Mouse (Mus musculus): ENCODE results near the gene Camk2g. TPM values are rescaled to one million over a fixed set of nuclear protein-coding genes. Genes with fewer than 3 reads are reported as not detected.

Gene Camk2g
- polyA plus RNA-seq, 1 experiment from 2014 or later: 36.5 TPM

DNA sequence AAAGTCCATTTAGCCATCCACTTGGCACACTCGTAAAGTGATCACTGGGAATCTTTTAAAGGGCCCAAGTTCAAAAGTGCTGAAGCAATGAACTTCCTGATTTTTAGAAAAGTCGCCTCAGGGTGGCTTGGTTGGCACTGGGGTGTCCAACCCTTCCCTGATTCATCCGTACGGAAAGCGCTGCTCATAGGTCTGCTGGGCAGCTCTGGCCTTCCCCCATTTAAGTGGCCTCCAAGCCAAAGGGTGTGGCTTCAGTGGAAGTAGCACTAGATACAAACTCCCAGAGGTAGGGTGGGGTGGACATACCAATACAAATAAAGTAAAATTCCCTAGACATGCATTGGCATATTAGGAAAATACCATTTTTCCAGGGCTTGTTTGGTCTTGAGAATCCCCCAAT, 33.6 kb upstream of the Camk2g start:
- ATAC-seq (replicated peaks; ENCODE audit: low FRiP score, low read depth) (no peak), DNase-seq (ENCODE audit: low spot score) (no peak)
- H3K27ac ChIP-seq: no peak overlapping the region
- H3K9ac ChIP-seq (ENCODE audit: low read depth, low read length): no peak overlapping the region
- TF ChIP-seq CTCF (IDR thresholded peaks at IDR 0.05; ENCODE audit: low read depth): no peak
- H3K36me3 ChIP-seq (ENCODE audit: insufficient read depth, low read length): no peaks in the 10 kb centered on the region
- H3K9me3 ChIP-seq (replicated peaks; ENCODE audit: low read length): no peaks in the 10 kb centered on the region
- no peak overlapping the region for H3K4me2 ChIP-seq (ENCODE audit: low read length)
- H3K4me3 ChIP-seq (replicated peaks; ENCODE audit: low read depth, low read length): no peak overlapping the region
- 88% methylated on average over 5 of the region's 5 CpGs for WGBS
- H3K27me3 ChIP-seq (ENCODE audit: insufficient read depth, low read length): no peaks in the 10 kb centered on the region
- peaks cover 8% of the 10 kb centered on the region; the same call in 1 of the 2 replicates for H3K4me1 ChIP-seq (replicated peaks; ENCODE audit: insufficient read depth, low read length)

DNA sequence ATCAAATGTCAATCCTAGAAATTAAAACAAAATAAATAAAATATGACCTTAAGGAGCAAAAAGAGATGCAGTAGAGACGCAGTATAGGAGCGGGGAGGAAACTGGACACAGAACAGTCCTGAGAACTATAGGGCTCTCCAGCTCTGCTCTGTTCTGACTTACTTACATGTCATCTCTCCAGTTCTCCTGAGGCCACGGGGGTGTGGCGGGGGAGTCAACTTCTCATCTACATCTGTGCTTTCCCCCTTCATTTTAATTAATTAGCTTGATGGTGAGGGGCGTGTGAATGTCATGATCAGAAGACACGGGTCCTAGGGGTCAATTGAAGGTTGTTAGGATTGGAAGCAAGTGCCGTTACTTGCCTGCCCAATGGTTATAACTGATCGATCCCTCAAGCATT, 33.2 kb upstream of the Camk2g start:
- ATAC-seq (replicated peaks; ENCODE audit: low FRiP score, low read depth): no peak
- 65% methylated on average over 8 of the region's 8 CpGs for WGBS

DNA sequence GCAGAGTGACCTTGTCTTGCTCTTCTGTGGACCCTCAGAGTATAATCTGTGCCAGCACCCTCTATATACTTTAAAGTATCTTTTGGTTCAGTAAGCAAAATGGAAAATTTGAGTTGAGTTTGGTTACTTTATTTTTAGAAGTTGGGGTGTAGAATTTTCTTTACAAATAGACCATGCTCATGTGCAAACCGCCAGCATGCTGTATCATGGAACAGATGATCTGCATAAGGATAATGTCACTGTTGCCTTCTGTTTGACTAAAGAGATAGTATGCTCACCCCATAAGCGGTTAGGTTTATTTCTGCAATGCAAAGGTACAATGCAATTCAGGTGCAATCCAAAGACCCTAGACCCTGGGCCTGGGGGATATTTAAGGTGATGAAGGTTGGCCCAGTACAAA, 31.6 kb upstream of the Camk2g start:
- WGBS: 93% methylated on average over 2 of the region's 2 CpGs
- no peak for DNase-seq (ENCODE audit: low spot score)

More for the DNA sequence above, 33.2 kb upstream of the Camk2g start:
- no peak overlapping the region for H3K9ac ChIP-seq (ENCODE audit: low read depth, low read length)
- no peak overlapping the region for H3K4me3 ChIP-seq (replicated peaks; ENCODE audit: low read depth, low read length)
- TF ChIP-seq CTCF (IDR thresholded peaks at IDR 0.05; ENCODE audit: low read depth): no peak
- peaks cover 8% of the 10 kb centered on the region; the same call in 1 of the 2 replicates for H3K4me1 ChIP-seq (replicated peaks; ENCODE audit: insufficient read depth, low read length)
- H3K4me2 ChIP-seq (ENCODE audit: low read length): no peak overlapping the region
- no peak overlapping the region for H3K27ac ChIP-seq
- no peaks in the 10 kb centered on the region for H3K27me3 ChIP-seq (ENCODE audit: insufficient read depth, low read length)
- no peaks in the 10 kb centered on the region for H3K36me3 ChIP-seq (ENCODE audit: insufficient read depth, low read length)
- H3K9me3 ChIP-seq (replicated peaks; ENCODE audit: low read length): no peaks in the 10 kb centered on the region
- no peak for DNase-seq (ENCODE audit: low spot score)

DNA sequence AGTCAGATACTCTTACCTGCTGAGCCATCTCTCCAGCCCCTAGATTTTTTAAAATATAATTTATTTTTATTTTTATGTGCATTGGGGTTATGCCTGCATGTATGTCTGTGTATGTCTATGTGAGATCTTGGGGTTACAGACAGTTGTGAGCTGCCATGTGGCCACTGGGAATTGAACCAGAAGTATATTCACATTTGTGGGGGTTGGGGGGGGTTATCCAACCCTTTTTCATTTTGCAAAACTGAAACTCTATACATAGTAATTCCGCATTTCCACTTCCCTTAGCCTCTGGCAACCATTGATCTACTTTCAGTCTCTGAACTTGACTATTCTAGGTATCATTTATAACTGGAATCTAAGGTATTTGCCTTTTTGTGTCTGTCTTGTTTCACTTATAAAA, 30.6 kb upstream of the Camk2g start:
- 0 out of 2 replicates have a peak, but pooled peaks cover 1% of the 10 kb centered on the region for H3K4me1 ChIP-seq (replicated peaks; ENCODE audit: insufficient read depth, low read length)
- no peak overlapping the region for H3K9ac ChIP-seq (ENCODE audit: low read depth, low read length)
- H3K4me2 ChIP-seq (ENCODE audit: low read length): no peak overlapping the region
- no peaks in the 10 kb centered on the region for H3K9me3 ChIP-seq (replicated peaks; ENCODE audit: low read length)
- DNase-seq (ENCODE audit: low spot score) (no peak), ATAC-seq (replicated peaks; ENCODE audit: low FRiP score, low read depth) (no peak)
- H3K27me3 ChIP-seq (ENCODE audit: insufficient read depth, low read length): no peaks in the 10 kb centered on the region
- no peaks in the 10 kb centered on the region for H3K36me3 ChIP-seq (ENCODE audit: insufficient read depth, low read length)
- H3K27ac ChIP-seq: no peak overlapping the region
- WGBS: 96% methylated on average over 1 of the region's 1 CpGs
- H3K4me3 ChIP-seq (replicated peaks; ENCODE audit: low read depth, low read length): no peak overlapping the region
- TF ChIP-seq CTCF (IDR thresholded peaks at IDR 0.05; ENCODE audit: low read depth): no peak

More for the DNA sequence above, 31.6 kb upstream of the Camk2g start:
- no peaks in the 10 kb centered on the region for H3K9me3 ChIP-seq (replicated peaks; ENCODE audit: low read length)
- H3K36me3 ChIP-seq (ENCODE audit: insufficient read depth, low read length): no peaks in the 10 kb centered on the region
- no peak for ATAC-seq (replicated peaks; ENCODE audit: low FRiP score, low read depth)
- H3K9ac ChIP-seq (ENCODE audit: low read depth, low read length): no peak overlapping the region
- TF ChIP-seq CTCF (IDR thresholded peaks at IDR 0.05; ENCODE audit: low read depth): no peak
- peaks cover 5% of the 10 kb centered on the region; the same call in 1 of the 2 replicates for H3K4me1 ChIP-seq (replicated peaks; ENCODE audit: insufficient read depth, low read length)
- H3K4me2 ChIP-seq (ENCODE audit: low read length): no peak overlapping the region
- no peaks in the 10 kb centered on the region for H3K27me3 ChIP-seq (ENCODE audit: insufficient read depth, low read length)
- no peak overlapping the region for H3K27ac ChIP-seq
- no peak overlapping the region for H3K4me3 ChIP-seq (replicated peaks; ENCODE audit: low read depth, low read length)

DNA sequence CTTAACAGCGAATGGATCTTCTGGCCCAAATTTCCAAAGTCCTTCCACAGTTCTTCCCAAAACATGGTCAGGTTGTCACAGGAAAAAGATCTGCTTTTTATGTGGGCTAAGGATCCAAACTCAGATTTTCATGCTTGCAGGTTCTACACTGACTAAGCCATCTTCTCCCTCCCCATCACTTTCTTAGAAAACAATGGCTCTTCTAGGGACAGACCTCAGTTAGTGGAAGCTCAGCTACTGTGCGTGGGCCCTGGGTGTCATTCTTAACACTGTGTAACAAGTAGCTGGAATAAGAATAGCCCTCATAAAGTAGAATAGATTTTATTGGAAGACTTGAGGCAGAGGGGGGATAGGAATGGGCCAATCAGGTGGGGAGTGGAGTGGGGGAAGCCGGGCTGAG, 21.6 kb upstream of the Camk2g start:
- Histone ChIP-seq H3K4me1 (replicated peaks; ENCODE audit: insufficient read depth, low read length) (peaks cover 5% of the 10 kb centered on the region; the same call in 1 of the 2 replicates), H3K36me3 (ENCODE audit: insufficient read depth, low read length) (no peaks in the 10 kb centered on the region), H3K9ac (ENCODE audit: low read depth, low read length) (no peak overlapping the region), H3K27ac (no peak overlapping the region), H3K4me2 (ENCODE audit: low read length) (no peak overlapping the region), H3K4me3 (replicated peaks; ENCODE audit: low read depth, low read length) (no peak overlapping the region), H3K27me3 (ENCODE audit: insufficient read depth, low read length) (no peaks in the 10 kb centered on the region), H3K9me3 (replicated peaks; ENCODE audit: low read length) (no peaks in the 10 kb centered on the region)
- no peak for TF ChIP-seq CTCF (IDR thresholded peaks at IDR 0.05; ENCODE audit: low read depth)
- no peak for DNase-seq (ENCODE audit: low spot score)
- no peak for ATAC-seq (replicated peaks; ENCODE audit: low FRiP score, low read depth)
- 77% methylated on average over 3 of the region's 3 CpGs for WGBS

DNA sequence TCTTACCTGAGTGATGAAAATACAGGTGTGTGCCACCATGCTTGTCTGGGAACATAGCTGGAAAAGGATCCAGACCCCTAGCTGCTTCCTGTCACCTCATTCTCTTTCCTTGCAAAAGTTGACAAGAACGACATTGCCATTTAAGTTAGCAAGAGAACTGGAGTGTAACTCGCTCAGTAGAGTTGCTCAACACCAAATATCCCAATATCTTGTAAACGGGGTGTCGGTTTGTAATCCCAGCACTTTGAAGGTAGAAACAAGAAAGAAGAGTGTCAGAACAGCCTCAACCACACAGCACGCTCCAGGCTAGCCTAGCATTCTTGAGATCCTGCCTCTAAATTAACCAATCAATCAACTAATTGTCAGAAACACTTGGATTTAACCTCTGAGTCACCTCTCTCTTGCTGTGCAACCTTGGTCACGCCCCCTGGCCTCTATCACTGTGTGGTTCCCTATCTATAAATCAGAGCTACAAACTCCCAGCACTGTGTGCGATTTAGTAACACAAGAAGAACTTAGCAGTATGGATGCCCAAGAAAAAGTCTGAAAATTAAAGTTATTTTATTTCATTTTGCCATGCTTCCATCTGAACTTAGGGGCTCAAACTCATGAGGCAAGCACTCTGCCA, 18.0 kb upstream of the Camk2g start:
- Histone ChIP-seq H3K27me3 (ENCODE audit: insufficient read depth, low read length) (no peaks in the 10 kb centered on the region), H3K36me3 (ENCODE audit: insufficient read depth, low read length) (no peaks in the 10 kb centered on the region), H3K9me3 (replicated peaks; ENCODE audit: low read length) (no peaks in the 10 kb centered on the region), H3K4me3 (replicated peaks; ENCODE audit: low read depth, low read length) (no peak overlapping the region), H3K4me1 (replicated peaks; ENCODE audit: insufficient read depth, low read length) (peaks cover 5% of the 10 kb centered on the region; the same call in 1 of the 2 replicates), H3K4me2 (ENCODE audit: low read length) (no peak overlapping the region), H3K9ac (ENCODE audit: low read depth, low read length) (no peak overlapping the region), H3K27ac (no peak overlapping the region)
- ATAC-seq (replicated peaks; ENCODE audit: low FRiP score, low read depth) (no peak), DNase-seq (ENCODE audit: low spot score) (no peak)
- no peak for TF ChIP-seq CTCF (IDR thresholded peaks at IDR 0.05; ENCODE audit: low read depth)
- 58% methylated on average over 7 of the region's 7 CpGs for WGBS

DNA sequence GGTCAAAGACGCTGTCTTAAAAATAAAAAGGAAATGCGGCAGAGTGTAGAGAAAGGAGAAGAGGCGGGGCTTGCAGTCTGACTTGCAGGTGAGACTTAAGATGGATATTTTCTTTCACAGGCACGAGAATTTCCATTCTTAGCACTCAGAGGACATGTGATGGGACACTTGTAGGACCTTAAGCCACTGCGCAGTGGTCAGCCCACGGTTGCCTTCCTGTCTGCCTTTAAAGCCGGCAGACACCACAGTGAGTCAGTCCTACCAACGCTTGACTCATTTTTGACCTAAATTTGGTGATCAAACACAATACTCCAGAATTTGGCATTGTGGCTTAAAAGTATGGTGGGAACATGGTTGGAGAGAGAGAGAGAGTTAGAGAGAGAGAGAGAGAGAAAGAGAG, 17.3 kb upstream of the Camk2g start:
- no peak for TF ChIP-seq CTCF (IDR thresholded peaks at IDR 0.05; ENCODE audit: low read depth)
- no peak for DNase-seq (ENCODE audit: low spot score)
- Histone ChIP-seq H3K27ac (no peak overlapping the region), H3K4me3 (replicated peaks; ENCODE audit: low read depth, low read length) (no peak overlapping the region), H3K36me3 (ENCODE audit: insufficient read depth, low read length) (no peaks in the 10 kb centered on the region), H3K27me3 (ENCODE audit: insufficient read depth, low read length) (no peaks in the 10 kb centered on the region), H3K9me3 (replicated peaks; ENCODE audit: low read length) (no peaks in the 10 kb centered on the region), H3K9ac (ENCODE audit: low read depth, low read length) (no peak overlapping the region), H3K4me2 (ENCODE audit: low read length) (no peak overlapping the region), H3K4me1 (replicated peaks; ENCODE audit: insufficient read depth, low read length) (peaks cover 5% of the 10 kb centered on the region; the same call in 1 of the 2 replicates)
- WGBS: 82% methylated on average over 8 of the region's 8 CpGs
- no peak for ATAC-seq (replicated peaks; ENCODE audit: low FRiP score, low read depth)

Measured in kidney, postnatal 0 days (tissue).